Mouse (Mus musculus) layer of hippocampus, postnatal 36 days (tissue): ENCODE data around the gene Mfap5. TPM values are rescaled to one million over a fixed set of nuclear protein-coding genes. Genes with fewer than 3 reads are reported as not detected.
"Not testable (repeated sequence)": the region's sequence is repeated elsewhere in the genome, so short reads cannot be mapped to it uniquely, and the experiment has no call there.

Experiments
- DNase-seq, 2 experiments: peaks; one replicate each; pipeline ENCODE4 v3.0.0; 2022
- total RNA-seq, 2 experiments: library from RNA; stranded (reverse); gene quantifications; 2 replicates each; pipeline ENCODE4 v1.2.3; 2021

Mfap5 gene
- total RNA-seq, 2 experiments from 2014 or later = not detected

- no peak for DNase-seq
These were observed 8.7 kb downstream of the Mfap5 start for GRCm38 (mm10) chr6:122514312-122514711.

DNA sequence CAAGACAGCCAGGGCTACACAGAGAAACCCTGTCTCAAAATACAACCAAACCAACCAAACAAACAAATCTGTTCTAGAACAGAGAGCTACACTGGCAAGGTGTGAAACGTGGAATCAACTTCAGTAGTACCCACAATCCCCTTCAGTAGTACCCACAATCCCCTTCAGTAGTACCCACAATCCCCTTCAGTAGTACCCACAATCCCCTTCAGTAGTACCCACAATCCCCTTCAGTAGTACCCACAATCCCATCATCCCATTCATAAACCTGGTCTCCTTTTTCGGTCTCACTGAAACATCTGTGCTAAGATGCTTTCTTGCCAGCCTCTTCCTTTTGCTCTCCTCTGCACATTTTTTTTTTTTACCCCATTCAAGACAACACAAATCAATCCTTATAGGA, 10.1 kb downstream of the Mfap5 start:
- DNase-seq = not testable (repeated sequence)

- DNase-seq = no peak
These were observed 12.0 kb downstream of the Mfap5 start for GRCm38 (mm10) chr6:122517668-122518067.

GRCm38 (mm10) chr6:122519384-122519783, 13.7 kb downstream of the Mfap5 start:
- DNase-seq = no peak

DNA sequence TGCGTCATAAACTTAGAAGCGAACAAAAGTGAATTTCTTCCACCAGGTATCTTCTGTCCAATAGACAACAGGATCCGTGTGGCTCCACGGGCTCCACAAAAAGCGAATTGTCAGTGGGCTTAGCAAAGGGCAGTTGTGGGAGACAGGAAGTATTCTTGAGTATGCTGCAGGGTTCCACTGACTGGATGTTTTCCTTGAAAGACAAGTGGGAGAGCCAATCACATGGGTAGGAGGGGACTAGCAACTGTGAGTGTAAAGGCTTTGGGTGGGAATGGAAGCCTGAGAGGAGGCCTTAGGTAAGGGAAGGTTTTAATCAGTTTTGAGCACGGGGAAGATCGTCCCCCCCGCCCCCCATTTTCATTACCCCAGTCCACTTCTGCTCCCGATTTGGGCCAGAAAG, 16.9 kb downstream of the Mfap5 start:
- no peak for DNase-seq

DNA sequence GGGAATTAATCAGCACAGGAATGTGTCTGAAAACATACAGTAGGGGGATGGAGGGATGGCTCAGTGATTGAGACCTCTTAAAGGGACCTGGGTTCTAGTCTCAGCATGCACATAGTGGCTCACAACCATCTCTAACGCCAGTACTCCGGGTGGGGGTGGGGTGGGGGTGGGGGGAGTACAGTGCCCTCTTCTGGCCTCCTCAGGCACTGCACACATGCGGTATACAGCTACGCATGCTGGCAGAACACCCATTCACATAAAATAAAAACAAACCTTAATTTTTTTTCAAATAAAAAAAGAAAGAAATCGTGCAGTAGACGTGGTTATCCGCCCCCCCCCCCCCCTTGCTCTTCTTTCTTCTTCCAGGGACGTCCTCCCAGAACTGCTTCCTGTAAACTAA, 17.6 kb downstream of the Mfap5 start:
- DNase-seq = no peak

DNA sequence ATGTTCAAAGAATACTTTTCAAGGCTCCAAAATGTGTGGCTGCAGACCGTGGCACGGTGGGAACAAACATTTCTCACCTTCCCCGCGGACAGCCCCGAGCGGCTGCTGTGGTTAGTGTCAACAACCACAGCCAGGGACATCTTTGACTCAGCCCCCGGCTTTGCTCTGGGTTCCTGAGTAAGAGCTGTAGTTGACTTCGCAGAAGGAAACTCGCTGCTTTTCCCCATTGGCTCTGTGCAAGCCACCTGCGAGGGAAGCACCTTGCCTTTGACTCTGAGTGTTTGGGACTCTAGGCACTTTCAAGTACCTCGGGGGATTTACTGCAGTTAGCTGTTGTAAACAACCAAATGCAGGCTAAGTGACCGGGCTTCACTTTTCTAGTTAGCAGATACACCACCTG, 22.0 kb downstream of the Mfap5 start:
- DNase-seq = no peak

DNA sequence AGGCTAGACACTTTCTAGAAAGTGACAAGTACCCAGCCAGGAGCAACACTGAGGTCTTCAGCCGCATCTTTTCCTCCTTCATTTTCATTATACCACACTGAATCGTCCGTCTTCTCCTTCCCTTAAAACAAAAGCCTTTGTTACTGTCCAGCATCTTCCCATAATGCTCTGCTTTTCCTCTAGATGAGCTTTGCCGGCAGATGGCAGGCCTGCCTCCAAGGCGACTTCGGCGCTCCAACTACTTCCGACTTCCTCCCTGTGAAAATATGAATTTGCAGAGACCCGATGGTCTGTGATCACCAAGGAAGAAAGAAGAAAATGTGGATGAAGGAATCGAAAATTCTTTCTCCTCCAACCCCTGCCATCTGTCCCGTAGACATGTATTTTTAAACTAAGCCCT, 22.5 kb downstream of the Mfap5 start:
- no peak for DNase-seq

DNA sequence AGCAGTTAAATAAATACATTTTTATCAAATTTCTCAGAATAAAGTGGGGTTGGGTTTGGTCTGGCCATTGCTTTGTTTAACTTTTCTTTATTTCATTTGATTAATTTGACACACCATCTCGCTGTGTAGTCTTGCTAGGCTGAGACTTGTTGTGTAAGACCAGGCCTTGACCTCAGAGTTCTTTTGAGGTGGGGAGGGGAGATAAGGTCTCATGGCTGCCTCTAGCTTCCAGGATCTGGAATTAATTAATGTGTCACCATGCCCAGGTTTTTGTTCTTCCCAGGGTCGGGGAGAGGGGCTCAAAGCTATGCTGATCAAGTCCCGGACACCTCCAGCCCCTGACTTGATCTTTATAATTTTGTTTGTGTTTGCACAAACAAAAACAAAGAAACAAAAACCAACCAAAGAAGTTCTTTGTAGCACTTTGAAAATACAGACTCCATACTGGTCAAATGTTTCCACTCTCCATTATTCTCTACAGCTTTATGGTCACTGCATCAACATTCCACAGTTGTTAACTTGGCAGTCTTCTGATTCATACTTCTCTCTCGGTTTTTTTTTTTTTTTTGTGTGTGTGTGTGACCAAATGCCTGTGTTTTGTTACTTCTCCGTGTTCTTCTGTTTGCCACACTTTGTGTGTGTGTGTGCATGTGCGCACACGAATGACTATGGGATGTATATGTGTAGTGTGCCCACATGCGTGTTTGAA, 26.0 kb downstream of the Mfap5 start:
- no peak for DNase-seq

DNA sequence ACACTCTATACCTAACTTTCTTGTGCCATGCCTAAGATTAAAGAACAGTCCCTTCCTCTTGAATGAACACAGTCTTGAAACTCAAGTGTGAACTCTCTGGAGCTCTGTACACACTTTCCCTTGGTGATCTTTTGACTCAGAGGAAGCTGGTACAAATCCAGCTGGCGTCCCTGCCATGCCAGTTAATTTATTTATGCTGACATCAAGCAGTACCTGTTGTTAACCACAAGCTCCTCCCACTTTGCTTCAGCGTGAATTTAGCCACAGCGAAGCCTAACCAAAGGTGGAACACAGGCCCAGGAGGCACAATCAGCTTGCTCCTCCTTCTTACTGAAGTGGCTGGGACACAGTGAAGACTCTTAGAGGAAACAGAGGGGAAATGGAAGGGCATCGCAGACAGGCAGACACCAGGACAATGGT, 27.2 kb downstream of the Mfap5 start:
- no peak for DNase-seq

DNA sequence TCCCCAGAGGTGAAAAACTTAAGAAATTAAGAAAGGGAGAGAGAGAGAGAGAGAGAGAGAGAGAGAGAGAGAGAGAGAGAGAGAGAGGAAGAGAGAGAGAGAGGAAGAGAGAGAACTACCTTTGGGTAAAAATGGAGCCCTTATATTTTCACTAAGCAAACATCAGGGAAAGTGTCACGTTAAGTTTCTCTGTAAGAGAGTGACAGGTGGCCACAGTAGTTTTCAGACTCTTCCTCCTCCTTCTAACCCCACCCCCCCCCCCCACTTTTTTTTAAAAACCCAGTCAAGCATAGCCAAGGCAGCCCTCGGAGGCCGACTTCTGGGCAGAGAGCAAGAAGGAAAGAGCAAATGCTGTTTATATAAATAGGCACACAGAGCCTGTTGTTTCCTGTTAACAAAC, 28.4 kb downstream of the Mfap5 start:
- DNase-seq = no peak

DNA sequence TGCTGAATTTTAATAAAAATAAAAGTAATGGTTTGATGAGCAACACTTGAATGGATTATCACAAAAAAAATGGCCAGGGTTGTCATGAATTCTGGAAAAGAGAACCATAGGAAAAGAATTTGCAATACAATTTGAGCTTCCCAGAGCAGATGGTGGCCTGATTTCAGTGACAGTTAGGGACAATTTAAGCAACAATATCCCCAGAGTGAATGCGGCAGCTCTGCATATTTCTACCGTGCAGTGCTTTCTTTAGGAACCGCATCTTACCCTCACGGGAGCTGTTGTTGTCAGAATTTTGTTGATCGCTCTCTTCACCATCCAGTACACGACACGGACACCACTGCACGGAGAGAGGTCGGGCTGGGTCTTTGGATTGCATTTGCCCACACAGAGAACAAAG, 33.9 kb downstream of the Mfap5 start:
- no peak for DNase-seq

DNA sequence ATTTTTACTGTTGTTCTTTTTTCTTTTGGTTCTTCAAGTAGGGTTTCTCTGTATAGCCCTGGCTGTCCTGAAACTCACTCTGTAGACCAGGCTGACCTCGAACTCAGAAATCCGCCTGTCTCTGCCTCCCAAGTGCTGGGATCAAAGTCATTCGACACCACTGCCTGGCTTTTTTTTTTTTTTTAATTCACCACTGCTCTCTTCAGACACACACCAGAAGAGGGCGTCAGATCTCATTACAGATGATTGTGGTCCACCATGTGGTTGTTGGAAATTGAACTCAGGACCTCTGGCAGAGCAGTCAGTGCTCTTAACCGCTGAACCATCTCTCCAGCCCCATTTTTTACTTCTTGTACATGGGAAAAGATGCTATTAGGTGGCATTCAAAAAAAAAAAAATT, 36.8 kb downstream of the Mfap5 start:
- not testable (repeated sequence) for DNase-seq

- DNase-seq = no peak
These were observed 37.9 kb downstream of the Mfap5 start for GRCm38 (mm10) chr6:122543574-122543973.

DNA sequence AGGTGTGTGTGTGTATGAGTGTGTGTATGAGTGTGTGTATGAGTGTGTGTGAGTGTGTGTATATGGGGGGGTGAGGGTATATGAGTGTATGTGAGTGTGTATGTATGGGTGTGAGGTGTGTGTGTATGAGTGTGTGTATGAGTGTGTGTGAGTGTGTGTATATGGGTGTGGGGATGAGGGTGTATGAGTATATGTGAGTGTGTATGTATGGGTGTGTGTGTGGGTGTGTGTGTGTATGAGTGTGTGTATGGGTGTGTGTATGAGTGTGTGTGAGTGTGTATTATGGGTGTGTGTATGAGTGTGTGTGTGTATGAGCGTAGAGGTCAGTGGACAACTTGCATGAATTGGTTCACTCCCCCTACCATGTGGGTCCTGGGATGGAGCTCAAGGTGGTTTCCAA, 39.0 kb downstream of the Mfap5 start:
- DNase-seq = no peak

DNA sequence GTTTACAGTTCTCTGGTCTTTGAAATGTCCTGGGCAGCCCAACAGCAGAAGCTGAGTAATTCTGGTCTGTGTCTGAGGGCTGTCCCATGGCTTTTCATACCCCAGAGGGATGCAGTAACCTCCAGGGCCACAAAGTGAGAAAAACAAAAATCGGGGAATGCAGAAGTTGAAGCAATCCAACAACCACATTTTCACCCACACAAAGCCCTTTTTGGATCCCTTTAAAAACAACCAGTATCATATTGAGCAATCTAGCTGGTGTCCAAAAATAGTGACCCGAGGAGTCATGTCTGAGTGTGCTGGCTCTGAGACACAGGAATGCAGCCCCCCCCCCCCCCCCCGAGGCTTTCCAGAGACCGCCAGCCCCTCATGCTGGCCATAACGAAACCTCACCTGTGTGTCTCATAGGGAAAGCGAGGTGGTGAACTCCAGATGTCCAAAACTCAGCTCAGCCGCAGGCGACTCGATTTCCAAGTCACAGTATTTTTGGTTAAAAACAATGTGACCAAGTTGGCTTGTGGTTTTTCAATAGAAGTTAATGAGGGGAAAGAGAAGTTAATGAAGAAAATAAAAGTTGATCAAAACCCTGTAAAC, 39.7 kb downstream of the Mfap5 start:
- DNase-seq = no peak

GRCm38 (mm10) chr6:122545948-122546347, 40.3 kb downstream of the Mfap5 start:
- no peak for DNase-seq

- no peak for DNase-seq
These were observed 48.0 kb downstream of the Mfap5 start, which contains the start of gene Aicda for GRCm38 (mm10) chr6:122553606-122554005. TSS of gene Aicda (plus strand) at chr6:122553801.

- no peak for DNase-seq
These were observed 48.5 kb downstream of the Mfap5 start for GRCm38 (mm10) chr6:122554102-122554501.

GRCm38 (mm10) chr6:122555266-122555665, 49.6 kb downstream of the Mfap5 start:
- no peak for DNase-seq

DNA sequence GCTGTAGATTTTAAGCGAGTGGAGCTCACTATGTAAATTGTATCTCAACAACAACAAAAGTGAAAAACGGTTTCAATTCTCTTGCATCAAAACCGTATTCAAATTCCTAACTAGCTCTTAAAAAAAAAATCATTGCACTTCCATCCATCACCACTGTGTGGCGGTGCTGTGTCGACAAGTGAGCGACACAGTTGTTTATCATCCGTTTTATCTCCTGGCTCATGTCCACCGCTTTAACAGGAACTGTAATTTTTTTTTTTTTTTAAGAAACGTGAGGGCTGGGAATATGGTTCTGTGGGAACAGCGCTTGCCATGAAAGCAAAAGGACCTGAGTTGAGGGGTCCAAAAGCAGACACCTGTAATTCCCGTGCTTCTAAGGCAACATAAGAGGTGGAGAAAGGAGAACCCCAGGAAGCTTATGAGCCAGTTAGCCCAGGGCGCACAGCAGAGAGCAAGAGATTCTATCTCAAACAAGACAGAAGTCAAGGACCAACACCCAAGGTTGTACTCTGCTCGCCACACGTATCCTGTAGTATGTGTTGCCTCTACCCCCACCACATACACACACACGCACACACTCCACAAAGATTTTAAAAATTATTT, 51.4 kb downstream of the Mfap5 start:
- DNase-seq = peak; percentile 40 to 65

DNA sequence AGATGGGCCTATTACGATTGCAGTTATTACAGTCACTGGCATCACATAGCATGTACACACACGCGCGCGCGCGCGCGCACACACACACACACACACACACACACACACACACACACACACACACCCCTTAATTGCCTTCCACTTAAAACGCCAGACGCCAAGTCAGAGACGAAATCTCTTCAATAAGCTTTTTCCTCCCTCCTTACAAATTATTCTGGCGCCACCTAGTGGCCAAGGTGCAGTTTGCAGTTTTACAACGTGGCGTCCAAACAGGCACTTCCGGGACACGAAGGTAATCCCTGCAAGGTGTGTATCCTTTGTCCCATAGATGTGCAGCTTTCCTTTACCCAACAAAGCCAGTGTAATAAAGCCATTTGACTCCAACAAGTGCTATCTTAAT, 54.8 kb downstream of the Mfap5 start:
- DNase-seq = peak; percentile 49 to 58

- DNase-seq = no peak
These were observed 55.4 kb downstream of the Mfap5 start for GRCm38 (mm10) chr6:122561005-122561404.

DNA sequence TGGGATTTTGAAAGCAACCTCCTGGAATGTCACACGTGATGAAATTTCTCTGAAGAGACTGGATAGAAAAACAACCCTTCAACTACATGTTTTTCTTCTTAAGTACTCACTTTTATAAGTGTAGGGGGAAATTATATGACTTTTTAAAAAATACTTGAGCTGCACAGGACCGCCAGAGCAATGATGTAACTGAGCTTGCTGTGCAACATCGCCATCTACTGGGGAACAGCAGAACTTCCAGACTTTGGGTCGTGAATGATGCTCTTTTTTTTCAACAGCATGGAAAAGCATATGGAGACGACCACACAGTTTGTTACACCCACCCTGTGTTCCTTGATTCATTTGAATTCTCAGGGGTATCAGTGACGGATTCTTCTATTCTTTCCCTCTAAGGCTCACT, 56.8 kb downstream of the Mfap5 start:
- peak; percentile 19 to 48 for DNase-seq
